Mouse (Mus musculus) spleen, postnatal 14 days (tissue): ENCODE results near the gene Fgfr2.
"Not testable (repeated sequence)": the region's sequence is repeated elsewhere in the genome, so short reads cannot be mapped to it uniquely, and the experiment has no call there.

Experiments
- DNase-seq, 2 experiments: peaks; one replicate each; pipeline ENCODE4 v3.0.0; 2021 to 2022; ENCODE audit warnings: low spot score in 2 of 2

The Fgfr2 gene

DNA sequence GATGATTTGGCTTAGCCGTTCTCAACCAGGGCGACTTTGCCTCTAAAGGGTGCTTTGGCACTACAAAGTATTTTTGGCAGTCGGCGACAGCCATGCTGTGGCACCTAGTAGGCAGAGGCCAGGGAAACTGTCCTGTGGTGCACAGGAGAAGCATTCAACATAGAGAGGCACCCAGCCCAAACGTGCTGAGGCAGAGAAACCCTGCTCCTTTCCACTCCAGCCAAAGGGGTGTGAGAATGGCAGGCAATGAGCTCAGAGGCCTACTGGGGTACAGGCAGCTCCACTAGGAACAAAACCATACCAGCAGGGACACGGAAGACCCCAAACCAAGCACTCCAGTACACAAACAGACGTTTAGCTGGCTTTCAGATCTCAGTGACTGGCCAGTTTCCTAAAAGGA is 2583.0 kb downstream of the Fgfr2 start:
- DNase-seq = no peak

DNA sequence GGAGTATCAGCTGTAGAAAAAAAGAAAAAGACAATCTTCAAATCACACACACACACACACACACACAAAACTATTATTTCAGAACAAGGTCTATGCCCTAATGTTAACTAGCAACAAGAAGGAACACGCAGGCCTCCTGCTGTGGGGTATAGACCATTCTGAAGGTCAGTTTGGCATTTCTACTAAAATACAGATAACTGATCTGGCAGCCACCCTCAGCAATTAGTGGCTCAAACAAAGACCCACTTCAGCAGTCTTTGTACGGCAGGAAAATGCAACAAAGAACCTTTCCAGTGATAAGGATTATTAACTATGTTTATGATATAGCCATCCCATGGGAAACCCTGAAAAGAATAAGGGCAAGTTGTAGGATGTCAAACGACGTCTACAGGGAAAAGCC is 2586.1 kb downstream of the Fgfr2 start:
- no peak for DNase-seq

DNA sequence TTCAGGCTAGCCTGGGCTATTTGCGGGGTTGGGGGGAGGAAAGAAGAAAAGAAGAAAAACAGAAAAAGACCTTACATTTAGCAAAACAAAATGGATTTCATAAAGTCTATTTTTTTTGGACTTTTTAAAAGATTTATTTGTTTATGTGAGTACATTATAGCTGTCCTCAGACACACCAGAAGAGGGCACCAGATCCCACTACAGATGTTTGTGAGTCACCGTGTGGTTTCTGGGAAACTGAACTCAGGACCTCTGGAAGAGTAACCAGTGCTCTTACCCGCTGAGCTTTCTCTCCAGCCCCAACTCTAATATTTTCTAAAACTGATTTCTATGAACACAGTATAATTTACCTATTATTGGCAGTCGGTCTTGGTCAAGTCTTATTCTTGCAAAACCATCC is 2588.0 kb downstream of the Fgfr2 start:
- no peak for DNase-seq

DNA sequence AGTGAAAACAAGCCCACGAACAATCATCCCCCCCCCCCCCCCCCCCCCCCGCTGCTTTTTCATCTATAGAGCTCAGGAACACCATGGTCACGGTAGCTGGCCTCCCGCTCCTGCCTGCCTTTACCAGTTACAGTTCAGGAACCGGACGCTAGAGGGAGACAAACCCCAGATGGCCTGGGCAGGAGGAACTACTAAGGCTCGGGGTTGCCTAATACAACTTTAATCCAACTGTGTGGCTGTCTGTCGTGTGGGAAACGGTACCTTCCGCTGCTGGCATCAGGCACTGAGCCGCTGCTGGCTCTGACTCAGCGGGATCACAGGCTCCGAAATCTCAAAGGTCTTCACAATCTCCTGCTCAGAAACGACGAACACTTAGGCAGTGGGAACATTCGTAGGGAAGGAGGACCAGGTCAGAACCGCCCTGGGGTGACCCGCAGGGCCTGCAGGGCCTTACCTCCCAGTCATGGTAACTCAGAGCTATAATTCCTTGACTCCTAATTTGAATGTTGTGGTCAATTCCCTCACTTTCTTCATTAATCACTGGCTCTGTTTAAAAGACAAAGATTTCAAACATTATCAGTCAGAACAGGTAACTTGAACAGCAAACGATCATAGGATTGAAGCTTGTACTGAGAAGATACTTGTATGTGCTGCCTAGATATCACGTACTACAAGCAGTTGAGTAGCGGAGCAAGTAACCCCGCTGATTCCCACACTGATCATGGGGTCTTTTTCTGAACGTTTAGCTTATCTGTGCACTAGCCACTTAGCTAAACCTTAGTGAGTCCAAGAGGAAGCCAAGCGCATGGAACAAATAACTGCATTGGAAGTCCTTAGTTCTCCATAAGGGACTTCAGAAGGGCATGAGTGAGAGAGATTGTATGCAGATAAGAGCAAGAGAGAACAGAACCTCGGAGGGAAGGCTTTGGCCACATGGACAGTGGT is 2589.6 kb downstream of the Fgfr2 start:
- DNase-seq = peak; percentile 66 to 87

DNA sequence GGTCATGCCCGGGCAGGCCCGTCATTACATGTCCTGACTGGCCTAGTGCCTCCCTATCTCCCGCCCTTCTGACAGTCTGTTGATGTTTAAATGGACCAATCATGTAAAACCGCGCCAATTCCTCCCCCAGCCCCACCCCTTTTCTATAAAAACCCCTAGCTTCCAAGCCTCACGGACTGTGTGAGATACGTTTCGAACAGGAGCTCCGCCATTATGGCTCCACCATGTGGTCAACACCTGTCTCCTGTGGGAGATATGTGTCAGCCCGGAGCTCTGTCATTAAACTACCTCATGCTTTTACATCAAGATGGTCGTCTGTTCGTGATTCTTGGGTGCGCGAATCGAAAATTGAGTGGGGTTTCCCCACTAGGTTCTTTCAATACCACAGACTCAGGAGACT is 2592.0 kb downstream of the Fgfr2 start:
- DNase-seq = not testable (repeated sequence)

DNA sequence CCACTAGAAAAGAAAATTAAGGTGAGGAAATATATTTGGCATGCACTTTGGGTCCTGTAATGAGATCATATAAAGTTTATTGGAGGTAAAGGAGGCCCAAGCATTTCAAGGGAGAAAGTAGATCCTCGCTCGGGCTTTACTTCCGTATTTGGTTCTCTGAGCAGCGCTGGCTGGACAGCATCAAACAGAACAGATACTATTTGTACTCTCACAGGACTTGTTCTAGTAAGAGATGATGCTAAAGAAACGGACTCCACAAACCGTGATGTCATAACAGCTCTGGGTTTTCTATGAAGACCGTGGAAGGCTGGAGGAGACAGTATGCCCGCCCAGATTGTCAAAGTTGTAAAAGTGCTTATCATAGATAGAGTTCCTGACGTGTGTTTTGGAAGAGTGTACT is 2595.8 kb downstream of the Fgfr2 start:
- DNase-seq = no peak

DNA sequence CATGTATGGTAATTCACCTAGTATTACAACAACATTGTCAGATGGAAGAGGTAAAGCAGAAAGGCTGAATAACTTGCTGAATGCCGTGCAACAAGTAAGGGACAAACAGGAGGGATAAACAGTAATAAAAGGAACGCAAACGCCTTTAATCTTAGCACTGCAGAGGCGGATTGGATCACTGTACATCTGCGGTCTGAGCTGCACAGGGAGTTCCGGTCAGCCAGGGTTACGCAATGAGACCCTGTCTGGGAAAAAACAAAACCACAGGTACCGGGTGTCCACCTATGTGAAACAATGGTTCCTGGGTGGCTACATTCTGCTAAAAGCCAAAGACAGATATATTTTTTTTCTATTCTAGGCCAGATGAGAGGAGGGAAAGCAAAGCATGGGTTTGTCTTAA is 2599.7 kb downstream of the Fgfr2 start:
- DNase-seq = no peak

DNA sequence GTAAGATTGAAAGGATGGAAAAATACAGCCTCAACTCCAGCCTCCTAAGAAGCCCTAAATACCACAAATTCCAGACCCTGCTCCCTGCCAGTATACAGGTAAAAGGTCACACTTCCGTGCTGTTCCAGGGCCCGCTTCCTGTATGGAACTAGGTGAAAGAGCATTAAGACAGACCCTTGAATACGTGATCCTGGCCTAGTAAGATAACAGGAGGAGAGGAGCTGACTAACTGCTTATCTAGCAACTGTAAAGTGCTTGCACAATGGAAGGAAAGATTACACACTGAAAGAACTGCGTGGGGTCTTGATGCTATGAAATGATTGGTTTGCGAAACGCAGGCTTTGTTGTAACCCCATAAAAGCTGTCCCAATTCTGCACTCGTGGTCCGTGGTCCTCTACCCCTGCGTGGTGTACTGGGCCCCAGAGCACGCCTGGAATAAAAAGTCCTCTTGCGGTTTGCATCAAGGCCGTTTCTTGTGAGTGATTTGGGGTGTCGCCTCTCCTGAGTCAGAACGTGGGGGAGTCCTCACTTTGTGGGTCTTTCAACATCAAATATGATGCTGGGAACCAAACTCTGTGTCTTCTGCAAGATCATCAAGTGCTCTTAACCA is 2602.2 kb downstream of the Fgfr2 start:
- DNase-seq = no peak

DNA sequence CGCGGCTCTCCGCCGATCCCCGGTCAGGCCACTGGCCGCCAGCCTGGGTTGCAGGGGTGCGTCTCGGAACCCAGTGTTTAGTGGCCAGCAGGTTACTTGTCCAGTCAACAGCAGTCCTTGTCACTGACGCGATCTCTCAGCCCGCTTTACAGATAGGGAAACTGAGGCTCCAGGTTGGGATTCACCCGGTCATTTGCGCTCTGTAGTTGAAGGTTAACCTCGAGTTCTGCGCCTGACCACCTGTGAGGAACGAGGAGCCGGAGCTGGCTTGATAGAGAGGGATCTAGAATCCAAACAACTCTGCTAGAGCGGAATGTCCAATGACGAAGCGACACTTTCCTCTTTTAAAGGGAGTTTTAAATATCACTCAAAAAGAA is 2603.1 kb downstream of the Fgfr2 start, which contains the start of gene Ate1:
Gene Ate1, minus strand, starts transcription at position 321 of the 377 bp plus-strand sequence.
- DNase-seq = no peak

DNA sequence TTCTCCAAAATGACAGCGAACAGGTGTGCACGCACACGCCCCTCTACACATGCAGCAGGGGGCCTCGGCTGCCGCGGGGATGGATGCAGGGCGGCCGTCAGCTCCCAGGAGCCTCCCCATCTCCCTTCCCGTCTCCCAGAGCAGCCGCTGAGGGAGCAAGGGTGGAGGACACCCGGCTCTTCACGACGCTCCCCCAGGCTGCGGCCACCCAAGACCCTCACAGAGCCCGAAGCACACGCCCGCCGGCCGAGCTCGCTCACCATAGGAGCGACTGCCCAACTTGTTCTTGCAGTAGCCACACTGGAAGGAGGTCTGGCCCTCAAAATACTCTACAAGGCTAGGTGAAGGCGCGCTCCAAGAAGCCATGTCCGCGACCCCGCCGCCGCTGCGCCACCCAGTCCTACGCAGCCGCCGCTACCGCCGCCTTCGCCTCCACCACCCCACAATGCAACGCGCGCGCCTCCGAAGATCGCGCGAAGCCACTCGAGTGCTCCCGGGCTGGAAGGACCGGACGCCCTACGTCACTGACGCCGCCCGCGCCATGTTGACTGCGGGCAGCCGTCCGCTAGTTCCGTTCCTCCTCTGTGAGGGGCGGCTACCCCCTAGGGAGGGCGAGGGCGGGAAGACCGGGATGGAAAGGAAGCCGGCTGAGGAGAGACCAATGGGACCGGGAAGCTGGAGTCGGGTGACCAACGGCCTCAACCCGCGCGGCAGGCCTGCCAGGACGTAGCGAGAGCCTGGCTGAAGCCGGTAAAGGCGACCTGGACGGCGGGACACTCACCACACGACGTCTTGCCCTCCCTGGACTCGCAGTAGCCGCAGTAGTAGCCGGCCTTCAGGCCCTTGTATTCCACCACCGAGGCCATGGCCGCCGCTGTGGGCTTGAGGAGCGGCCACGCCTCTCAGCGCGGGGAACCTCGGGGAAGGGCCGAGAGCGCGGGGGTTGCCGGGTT is 2603.8 kb downstream of the Fgfr2 start:
- DNase-seq = peak; percentile 90 to 94

DNA sequence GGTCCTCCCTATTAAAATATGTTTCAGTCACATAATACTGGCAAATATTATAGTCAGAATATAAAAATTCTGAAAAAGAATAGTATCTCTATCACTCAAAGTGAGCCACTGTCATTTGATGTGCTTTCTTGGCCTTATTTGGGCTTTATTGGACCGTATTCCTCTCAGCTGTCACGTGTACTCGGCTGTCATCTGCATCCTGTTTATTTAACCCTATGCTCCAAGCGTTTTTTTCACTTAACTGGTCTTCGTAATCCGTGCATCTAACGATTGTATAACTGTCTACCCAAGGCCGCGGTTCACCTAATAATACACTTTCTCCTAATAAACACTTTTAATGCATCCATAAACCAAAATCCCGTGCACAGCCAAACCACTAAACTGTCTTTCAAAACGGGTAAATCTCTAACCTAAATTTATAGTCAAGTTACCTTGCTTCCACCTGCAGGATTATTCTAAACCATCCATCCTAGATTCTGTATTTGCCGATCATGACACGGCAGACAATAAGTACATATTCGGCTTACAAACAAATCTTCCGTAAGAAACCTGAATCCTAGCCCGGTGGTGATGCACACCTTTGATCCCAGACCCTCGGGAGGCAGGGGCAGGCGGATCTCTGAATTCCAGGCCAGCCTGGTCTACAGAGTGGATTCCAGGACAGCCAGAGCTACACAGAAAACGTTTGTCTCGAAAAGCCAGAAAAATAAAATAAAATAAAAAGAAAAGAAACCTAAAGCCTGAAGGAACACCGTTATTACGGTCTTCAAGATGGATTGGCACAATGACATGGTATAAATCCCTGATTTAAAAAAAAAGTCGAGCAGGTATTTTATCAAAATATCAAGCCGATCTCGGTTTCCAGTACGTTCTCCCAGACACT is 2604.7 kb downstream of the Fgfr2 start:
- DNase-seq = no peak

DNA sequence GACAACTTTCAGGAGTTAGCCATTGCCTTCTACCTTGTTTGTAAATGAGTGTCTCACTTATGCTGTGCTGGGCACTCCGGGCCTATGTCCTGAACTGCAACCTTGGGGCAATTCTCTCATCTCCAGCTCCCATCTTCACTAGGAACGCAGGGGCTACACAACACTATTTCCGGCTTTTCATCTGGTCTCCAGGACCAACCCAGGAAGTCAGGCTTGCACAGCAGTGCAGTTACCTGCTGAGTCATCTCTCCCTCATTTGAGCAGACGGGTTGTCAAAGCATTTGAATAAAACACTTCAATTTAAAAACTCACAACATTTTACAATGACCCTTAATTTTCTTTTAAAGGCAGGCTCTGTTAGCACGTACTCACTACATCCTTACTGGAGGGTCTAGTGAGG is 2612.9 kb downstream of the Fgfr2 start:
- DNase-seq = no peak

DNA sequence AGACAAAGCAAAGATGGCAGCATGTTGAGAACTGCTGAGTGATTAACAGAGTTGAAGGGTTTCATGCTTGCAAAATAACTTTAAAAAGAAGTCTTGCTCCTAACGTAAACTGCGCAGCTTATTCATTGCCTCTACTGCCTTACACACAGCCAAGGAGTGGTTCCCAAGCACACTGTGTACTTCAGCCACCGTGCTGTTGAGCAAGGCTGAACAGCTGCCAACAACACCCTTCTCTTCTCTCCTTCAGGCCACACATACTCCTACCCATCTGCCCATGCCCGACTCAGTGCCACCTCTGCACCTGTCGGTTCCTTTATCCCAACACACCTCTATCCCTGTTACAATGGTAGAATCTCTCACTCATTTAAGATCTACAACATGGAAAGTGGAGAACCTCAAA is 2620.1 kb downstream of the Fgfr2 start:
- no peak for DNase-seq

DNA sequence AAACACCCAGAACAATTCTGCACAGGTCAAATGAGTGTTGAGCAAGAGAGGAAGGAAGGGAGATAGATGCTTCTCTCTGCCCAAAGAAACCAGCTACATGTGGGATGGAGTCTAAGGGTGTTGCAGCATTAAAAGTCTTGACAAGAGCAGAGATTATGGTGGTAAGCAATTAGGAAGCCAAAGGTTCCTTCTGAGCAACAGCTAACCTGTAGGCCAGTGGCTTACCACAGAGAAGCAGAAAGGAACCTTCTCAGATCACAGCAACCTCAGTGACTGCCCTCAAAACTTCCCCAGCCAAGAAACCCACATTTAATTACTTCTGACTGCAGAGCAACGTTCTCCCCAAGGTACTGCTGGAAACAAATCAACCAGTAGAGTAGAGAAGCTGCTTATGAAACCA is 2621.7 kb downstream of the Fgfr2 start:
- DNase-seq = no peak

DNA sequence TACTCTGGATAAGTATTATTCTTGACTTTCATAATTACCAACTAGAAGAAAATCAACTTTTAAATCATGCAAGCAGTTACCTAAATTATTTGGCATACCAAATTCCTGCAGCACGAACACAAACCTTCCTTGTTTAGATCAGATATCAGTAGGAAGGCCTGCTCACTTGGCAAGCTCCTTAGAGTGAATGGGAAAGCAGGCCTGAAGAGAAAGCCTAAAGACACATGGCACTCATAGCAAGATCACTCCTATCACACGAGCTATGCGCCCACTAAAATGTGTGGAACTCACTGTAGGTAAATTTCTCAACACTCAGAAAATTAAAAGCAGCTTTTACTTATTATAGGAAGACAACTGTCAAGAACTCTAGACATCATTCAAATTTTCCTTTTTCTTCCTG is 2629.8 kb downstream of the Fgfr2 start:
- DNase-seq = no peak

DNA sequence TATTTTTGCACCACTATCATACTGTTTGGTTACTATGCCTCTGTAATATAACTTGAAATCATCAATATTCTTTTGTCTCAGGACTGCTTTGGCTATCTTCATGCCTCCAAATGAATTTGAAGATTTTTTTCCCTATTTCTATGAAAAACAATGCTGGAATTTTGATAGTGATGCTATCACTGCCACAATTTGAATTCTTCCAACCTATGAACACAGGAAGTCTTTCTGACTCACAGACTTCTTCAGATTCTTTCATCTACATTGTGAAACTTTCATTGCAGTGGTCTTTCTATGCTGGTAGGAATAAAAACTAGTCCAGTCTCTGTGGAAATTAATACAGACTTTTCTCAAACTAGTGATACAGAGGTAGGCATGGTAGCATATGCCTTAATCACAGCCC is 2631.1 kb downstream of the Fgfr2 start:
- DNase-seq = no peak

DNA sequence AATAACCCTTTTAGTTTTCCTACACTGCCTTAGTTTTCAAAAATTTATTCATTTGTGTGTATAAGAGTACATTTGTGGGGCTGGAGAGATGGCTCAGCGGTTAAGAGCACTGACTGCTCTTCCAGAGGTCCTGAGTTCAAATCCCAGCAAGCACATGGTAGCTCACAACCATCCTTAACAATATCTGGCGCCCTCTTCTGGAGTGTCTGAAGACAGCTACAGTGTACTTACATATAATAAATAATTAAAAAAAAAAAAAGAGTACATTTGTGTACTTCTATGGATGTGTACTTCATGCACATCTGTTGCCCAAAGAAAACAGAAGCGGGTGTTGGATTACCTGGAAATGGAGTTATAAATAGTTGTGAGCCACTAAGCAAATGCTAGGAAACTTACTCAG is 2644.1 kb downstream of the Fgfr2 start:
- not testable (repeated sequence) for DNase-seq

DNA sequence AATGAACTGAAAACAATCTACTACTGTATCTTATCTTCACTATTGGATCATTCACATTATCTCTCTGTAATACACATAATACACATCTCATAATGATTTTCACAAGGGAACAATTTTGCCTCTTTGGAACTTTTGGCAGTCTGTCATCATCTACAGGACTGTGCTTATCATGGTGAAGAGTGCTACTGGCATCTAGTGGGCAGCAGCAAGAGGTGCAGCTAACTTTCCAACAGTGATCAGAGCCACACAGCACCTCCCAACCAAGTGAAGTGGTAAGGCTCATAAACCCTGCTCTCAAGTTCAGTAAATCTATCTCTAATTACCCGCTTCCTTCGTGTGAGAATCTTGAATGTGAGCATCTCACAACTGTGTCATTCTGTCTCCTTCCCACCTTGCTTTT is 2647.2 kb downstream of the Fgfr2 start:
- DNase-seq = peak in 1 of 2 experiments; percentile 2

DNA sequence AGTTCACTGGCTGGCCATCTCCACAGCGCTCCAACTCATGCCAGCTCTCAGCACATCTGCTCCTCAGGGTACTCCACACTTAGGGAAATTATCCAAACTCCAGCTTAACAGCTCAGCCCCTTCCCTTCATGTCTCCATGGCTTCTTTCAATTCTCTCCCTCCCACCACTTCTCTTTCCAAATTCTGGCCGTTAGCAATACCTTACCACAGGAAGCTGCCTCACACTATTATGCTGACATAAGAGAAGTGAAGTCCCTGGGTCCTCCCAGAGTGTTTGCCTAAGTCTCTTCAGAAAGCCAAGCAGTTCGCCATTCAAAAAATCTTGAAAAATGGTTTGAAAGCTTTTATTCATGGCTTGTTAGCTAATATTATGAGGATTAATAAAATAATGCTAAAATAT is 2649.3 kb downstream of the Fgfr2 start:
- no peak for DNase-seq

DNA sequence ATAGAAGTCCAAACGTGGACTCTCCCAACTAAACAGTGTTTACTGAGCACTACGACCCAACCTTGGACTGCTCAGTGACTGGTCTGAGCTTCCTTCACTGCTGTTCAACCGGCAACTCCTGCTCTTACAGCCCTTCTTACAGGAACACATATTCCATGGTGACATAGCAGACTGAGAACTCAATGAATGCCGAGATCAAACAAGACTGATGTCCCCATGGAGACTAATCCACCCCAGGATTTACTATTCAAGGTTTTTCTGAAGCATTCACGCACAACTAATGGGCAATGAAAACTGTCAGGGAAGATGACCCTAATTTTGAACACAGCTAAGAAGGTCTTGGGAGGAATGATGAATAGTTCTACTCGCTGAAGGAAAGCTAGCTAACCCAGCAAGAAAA is 2650.5 kb downstream of the Fgfr2 start:
- no peak for DNase-seq

DNA sequence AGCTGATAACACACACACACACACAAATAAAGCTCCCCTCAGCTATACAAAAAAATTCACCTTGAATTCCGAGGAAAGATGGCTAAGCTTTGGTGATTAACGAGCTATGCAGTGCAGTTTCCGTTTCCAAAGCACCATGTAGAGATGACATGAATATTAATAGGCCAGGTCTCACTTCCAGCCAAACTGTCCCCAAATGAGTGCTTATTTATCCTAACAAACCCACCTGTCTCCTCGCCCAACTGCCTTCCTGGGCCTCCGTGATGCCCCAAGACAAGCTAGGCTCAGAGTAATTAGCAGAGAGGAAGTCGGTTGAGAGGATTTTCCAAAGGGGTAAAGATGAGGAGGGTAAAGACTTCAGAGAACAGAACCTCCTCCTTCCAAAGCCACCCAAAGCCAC is 2652.1 kb downstream of the Fgfr2 start:
- DNase-seq = no peak
